Mouse (Mus musculus): ENCODE measurements around the gene Hist2h2aa2. TPM values are rescaled to one million over a fixed set of nuclear protein-coding genes. Genes with fewer than 3 reads are reported as not detected.
"Not testable (repeated sequence)": the region's sequence is repeated elsewhere in the genome, so short reads cannot be mapped to it uniquely, and the experiment has no call there.

The Hist2h2aa2 gene
- polyA plus RNA-seq, 1 experiment from 2014 or later: 21.3 TPM

DNA sequence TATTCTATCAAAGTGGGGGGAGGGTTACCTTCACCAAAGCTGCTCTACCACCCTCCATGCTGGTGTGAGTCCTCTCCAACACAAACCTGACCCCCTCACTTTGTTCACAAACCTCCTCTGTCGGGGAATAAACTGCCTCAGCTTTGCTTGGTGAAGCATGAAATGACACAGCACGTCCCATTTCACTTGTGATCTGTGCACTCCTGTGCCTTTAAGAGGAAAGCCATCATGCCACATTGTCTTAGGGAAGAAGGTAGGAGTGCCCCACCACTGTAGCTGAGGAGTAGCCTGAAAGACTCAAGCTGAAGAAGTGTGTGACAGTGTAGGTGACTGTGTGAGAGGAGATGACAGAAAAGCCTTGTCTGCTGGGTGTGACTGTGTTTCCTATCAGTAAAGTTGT is 14.7 kb downstream of the Hist2h2aa2 start:
- Histone ChIP-seq H3K36me3 (no peaks in the 10 kb centered on the region), H3K27me3 (ENCODE audit: insufficient read depth, poor library complexity, severe bottlenecking) (no peaks in the 10 kb centered on the region), H3K9me3 (no peaks in the 10 kb centered on the region), H3K4me3 (no peak overlapping the region), H3K27ac (peak overlapping the region; percentile 57; the same call in 1 of the 2 replicates), H3K4me1 (peaks cover 41% of the 10 kb centered on the region)
- 41% methylated on average over 2 of the region's 2 CpGs for WGBS
- DNase-seq (ENCODE audit: low spot score): no peak

GRCm38 (mm10) chr3:96222774-96223173 is 17.3 kb downstream of the Hist2h2aa2 start:
- peaks cover 48% of the 10 kb centered on the region for H3K4me1 ChIP-seq
- no peak overlapping the region for H3K4me3 ChIP-seq
- no peaks in the 10 kb centered on the region for H3K9me3 ChIP-seq
- H3K27me3 ChIP-seq (ENCODE audit: insufficient read depth, poor library complexity, severe bottlenecking): no peaks in the 10 kb centered on the region
- WGBS: 91% methylated on average over 4 of the region's 4 CpGs
- H3K36me3 ChIP-seq: no peaks in the 10 kb centered on the region
- no peak overlapping the region for H3K27ac ChIP-seq
- DNase-seq (ENCODE audit: low spot score): no peak

GRCm38 (mm10) chr3:96221640-96222038 is 18.4 kb downstream of the Hist2h2aa2 start:
- peak overlapping the region; percentile 71 for H3K4me3 ChIP-seq
- peak overlapping the region; percentile 94 for H3K27ac ChIP-seq
- no peaks in the 10 kb centered on the region for H3K9me3 ChIP-seq
- no peaks in the 10 kb centered on the region for H3K36me3 ChIP-seq
- WGBS: 33% methylated on average over 9 of the region's 9 CpGs
- no peak for DNase-seq (ENCODE audit: low spot score)
- H3K4me1 ChIP-seq: peaks cover 40% of the 10 kb centered on the region
- H3K27me3 ChIP-seq (ENCODE audit: insufficient read depth, poor library complexity, severe bottlenecking): no peaks in the 10 kb centered on the region

GRCm38 (mm10) chr3:96220765-96221639 is 19.1 kb downstream of the Hist2h2aa2 start, which contains the start of the genes Hist2h2ac and Hist2h2be:
Hist2h2ac (minus strand) TSS chr3:96220880.
Hist2h2be (plus strand) TSS chr3:96221119.
- under 1% methylated on average over 43 of the region's 43 CpGs for WGBS
- Histone ChIP-seq H3K36me3 (no peaks in the 10 kb centered on the region), H3K4me3 (peak within 1 kb of the TSS; percentile 71), H3K9me3 (no peaks in the 10 kb centered on the region), H3K4me1 (peaks cover 34% of the 10 kb centered on the region), H3K27ac (peak within 1 kb of the TSS; percentile 94), H3K27me3 (ENCODE audit: insufficient read depth, poor library complexity, severe bottlenecking) (no peaks in the 10 kb centered on the region)
- peak; percentile 95 for DNase-seq (ENCODE audit: low spot score)

- peak overlapping the region; percentile 71 for H3K4me3 ChIP-seq
- WGBS: under 1% methylated on average over 38 of the region's 47 CpGs
- H3K27me3 ChIP-seq (ENCODE audit: insufficient read depth, poor library complexity, severe bottlenecking); H3K9me3 ChIP-seq; H3K36me3 ChIP-seq; DNase-seq (ENCODE audit: low spot score): not testable (repeated sequence)
- H3K4me1 ChIP-seq: peaks cover 30% of the 10 kb centered on the region
- H3K27ac ChIP-seq: peak overlapping the region; percentile 94
Measured at GRCm38 (mm10) chr3:96220131-96220764, 19.8 kb downstream of the Hist2h2aa2 start.

- peak; percentile 87 for DNase-seq (ENCODE audit: low spot score)
- H3K9me3 ChIP-seq: no peaks in the 10 kb centered on the region
Measured at GRCm38 (mm10) chr3:96219661-96220130, 20.4 kb downstream of the Hist2h2aa2 start, which contains the start of the genes Bola1 and Hist2h2ab. Bola1 (minus strand) TSS chr3:96219709. Hist2h2ab (plus strand) TSS chr3:96219865.

DNA sequence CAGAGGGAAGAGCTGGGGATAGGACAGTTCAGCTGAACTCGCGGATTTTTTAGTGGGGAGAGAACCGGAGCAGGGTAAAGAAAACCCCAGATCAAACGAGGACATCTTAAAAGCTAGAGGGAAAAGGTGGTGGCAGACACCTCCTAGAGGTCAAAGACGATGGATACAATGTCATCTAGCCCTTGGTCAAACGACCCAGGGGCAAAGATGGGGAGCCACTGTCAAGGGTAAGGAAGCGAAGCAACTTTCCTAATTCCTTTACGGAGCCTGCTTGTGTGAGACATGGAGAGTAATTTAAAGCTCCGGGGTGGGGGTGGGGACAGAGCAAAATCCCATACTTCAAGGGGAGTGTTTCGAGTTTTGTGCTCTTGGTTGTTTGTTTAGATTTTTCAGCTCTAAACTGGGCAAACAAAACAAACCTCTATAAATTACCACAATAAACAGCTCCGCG is 20.9 kb downstream of the Hist2h2aa2 start:
- H3K36me3 ChIP-seq: no peaks in the 10 kb centered on the region
- WGBS: under 1% methylated on average over 12 of the region's 12 CpGs
- H3K27ac ChIP-seq: peak overlapping the region; percentile 94
- peaks cover 23% of the 10 kb centered on the region for H3K4me1 ChIP-seq
- H3K9me3 ChIP-seq: no peaks in the 10 kb centered on the region
- DNase-seq (ENCODE audit: low spot score): no peak
- peak overlapping the region; percentile 71 for H3K4me3 ChIP-seq
- H3K27me3 ChIP-seq (ENCODE audit: insufficient read depth, poor library complexity, severe bottlenecking): no peaks in the 10 kb centered on the region

More at GRCm38 (mm10) chr3:96219661-96220130, 20.4 kb downstream of the Hist2h2aa2 start, which contains the start of the genes Bola1 and Hist2h2ab:
- no peaks in the 10 kb centered on the region for H3K27me3 ChIP-seq (ENCODE audit: insufficient read depth, poor library complexity, severe bottlenecking)
- WGBS: 0% methylated on average over 37 of the region's 37 CpGs
- H3K36me3 ChIP-seq: no peaks in the 10 kb centered on the region
- peak within 1 kb of the TSS; percentile 94 for H3K27ac ChIP-seq
- peak within 1 kb of the TSS; percentile 71 for H3K4me3 ChIP-seq
- peaks cover 25% of the 10 kb centered on the region for H3K4me1 ChIP-seq

GRCm38 (mm10) chr3:96209242-96209641 is 30.8 kb downstream of the Hist2h2aa2 start:
- DNase-seq (ENCODE audit: low spot score): no peak
- H3K4me1 ChIP-seq: peaks cover 6% of the 10 kb centered on the region
- H3K27me3 ChIP-seq (ENCODE audit: insufficient read depth, poor library complexity, severe bottlenecking): peaks cover 6% of the 10 kb centered on the region; the same call in 1 of the 2 replicates
- H3K4me3 ChIP-seq: no peak overlapping the region
- H3K36me3 ChIP-seq: no peaks in the 10 kb centered on the region
- H3K27ac ChIP-seq: no peak overlapping the region
- H3K9me3 ChIP-seq: no peaks in the 10 kb centered on the region
- 19% methylated on average over 15 of the region's 15 CpGs for WGBS

DNA sequence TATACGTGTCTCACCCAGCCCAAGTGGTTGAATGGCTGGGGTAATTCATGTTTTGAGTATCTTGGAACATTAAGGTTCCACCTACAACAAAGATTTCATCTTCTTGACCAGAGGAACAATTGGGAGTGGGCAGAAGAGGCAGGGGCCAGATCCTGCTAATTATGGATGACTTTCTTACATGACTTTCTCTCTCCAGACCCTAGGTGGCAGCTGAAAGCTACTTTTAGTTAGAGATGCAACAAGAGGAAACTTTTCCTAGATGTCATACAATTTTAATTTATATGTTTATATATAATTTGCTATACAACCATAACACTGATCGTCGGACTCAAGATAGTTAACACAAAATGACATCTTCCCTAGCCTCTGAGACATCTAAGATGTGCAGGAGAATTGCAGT is 32.3 kb downstream of the Hist2h2aa2 start:
- no peaks in the 10 kb centered on the region for H3K9me3 ChIP-seq

DNA sequence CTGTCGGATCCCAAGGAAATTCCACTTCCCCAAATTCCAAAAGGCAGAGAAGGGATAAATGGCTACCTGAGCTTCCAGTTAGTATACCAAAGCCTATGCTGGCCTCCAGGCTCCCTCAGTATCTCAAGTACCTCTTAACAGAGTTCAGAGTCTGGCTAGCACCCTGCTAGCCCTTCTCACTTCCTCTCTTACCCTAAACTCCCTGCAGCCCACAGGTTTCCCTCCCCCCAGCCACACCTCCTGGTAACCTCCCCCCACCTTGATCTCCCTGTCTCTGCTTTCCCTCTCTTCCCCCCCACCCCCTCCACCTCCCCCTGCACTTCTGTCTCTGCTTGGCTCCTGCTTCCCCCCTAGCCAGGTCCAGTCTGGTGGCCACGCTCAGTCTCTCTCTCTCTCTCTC is 40.3 kb downstream of the Hist2h2aa2 start:
- Histone ChIP-seq H3K9me3 (no peaks in the 10 kb centered on the region), H3K4me1 (peaks cover 21% of the 10 kb centered on the region), H3K27me3 (ENCODE audit: insufficient read depth, poor library complexity, severe bottlenecking) (no peaks in the 10 kb centered on the region), H3K27ac (no peak overlapping the region), H3K4me3 (no peak overlapping the region), H3K36me3 (peaks cover 11% of the 10 kb centered on the region)
- no peak for DNase-seq (ENCODE audit: low spot score)
- WGBS: 39% methylated on average over 2 of the region's 2 CpGs

More for the DNA sequence above, 32.3 kb downstream of the Hist2h2aa2 start:
- H3K27me3 ChIP-seq (ENCODE audit: insufficient read depth, poor library complexity, severe bottlenecking): peaks cover 6% of the 10 kb centered on the region; the same call in 1 of the 2 replicates
- DNase-seq (ENCODE audit: low spot score): no peak
- WGBS: 84% methylated on average over 3 of the region's 3 CpGs
- H3K4me3 ChIP-seq: no peak overlapping the region
- peaks cover 6% of the 10 kb centered on the region for H3K4me1 ChIP-seq
- no peaks in the 10 kb centered on the region for H3K36me3 ChIP-seq
- no peak overlapping the region for H3K27ac ChIP-seq

DNA sequence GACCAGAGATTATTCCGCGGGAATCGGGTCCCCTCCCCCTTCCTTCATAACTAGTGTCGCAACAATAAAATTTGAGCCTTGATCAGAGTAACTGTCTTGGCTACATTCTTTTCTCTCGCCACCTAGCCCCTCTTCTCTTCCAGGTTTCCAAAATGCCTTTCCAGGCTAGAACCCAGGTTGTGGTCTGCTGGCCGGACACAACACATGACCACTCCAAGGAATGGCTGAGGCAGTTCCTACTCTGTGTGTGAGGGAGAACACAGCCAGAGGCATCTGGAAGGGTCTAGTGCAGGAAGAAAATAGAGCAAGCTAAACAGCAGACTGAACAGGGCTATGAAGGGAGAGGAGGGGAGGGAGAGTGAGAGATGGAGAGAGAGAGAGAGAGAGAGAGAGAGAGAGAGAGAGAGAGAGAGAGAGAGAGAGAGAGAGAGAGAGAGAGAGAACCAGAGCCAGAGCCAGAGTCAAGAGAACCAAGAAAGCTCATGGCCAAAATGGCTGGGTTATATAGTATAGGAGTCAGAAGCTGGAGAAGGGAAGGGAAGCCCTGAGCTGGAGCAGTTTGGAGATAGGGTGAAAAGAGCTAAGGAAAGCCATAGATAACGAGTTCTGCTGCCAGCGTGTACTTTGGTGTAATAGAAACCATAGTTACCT is 41.4 kb downstream of the Hist2h2aa2 start:
- not testable (repeated sequence) for H3K27me3 ChIP-seq (ENCODE audit: insufficient read depth, poor library complexity, severe bottlenecking); H3K9me3 ChIP-seq; DNase-seq (ENCODE audit: low spot score)
- H3K27ac ChIP-seq: peak overlapping the region; percentile 52; the same call in 1 of the 2 replicates
- H3K36me3 ChIP-seq: peaks cover 21% of the 10 kb centered on the region
- peaks cover 21% of the 10 kb centered on the region for H3K4me1 ChIP-seq
- 24% methylated on average over 8 of the region's 8 CpGs for WGBS
- peak overlapping the region; percentile 29; the same call in 1 of the 2 replicates for H3K4me3 ChIP-seq

DNA sequence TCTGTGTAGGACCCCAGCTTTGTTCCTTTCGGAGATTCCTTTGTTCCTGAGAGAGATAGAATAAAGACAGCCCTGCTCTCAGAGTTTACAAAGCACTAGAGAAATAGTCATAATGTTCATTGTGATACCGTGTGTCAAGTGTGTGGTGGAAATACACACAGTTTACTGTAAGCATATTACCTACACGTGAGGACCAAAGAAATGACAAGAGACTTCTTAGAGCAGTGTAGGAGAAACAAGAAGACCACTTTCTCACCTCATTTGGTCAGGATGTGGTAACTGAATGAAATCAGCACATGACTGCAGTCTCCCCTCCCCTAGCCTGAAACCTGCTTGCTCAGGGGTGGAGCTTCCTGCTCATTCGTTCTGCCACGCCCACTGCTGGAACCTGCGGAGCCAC is 41.9 kb downstream of the Hist2h2aa2 start:
- peaks cover 21% of the 10 kb centered on the region for H3K4me1 ChIP-seq
- H3K36me3 ChIP-seq: peaks cover 27% of the 10 kb centered on the region
- H3K27ac ChIP-seq: peak overlapping the region; percentile 97
- DNase-seq (ENCODE audit: low spot score): no peak
- H3K27me3 ChIP-seq (ENCODE audit: insufficient read depth, poor library complexity, severe bottlenecking): no peaks in the 10 kb centered on the region
- no peaks in the 10 kb centered on the region for H3K9me3 ChIP-seq
- WGBS: 3% methylated on average over 6 of the region's 6 CpGs
- H3K4me3 ChIP-seq: peak overlapping the region; percentile 79

All from heart, embryonic 10.5 days (tissue).